Mouse (Mus musculus) cerebellum, postnatal 4 days (tissue): ENCODE results near the gene Svs3a.
"Not testable (repeated sequence)": the region's sequence is repeated elsewhere in the genome, so short reads cannot be mapped to it uniquely, and the experiment has no call there.

Experiments
- DNase-seq, 2 experiments: peaks; one replicate each; pipeline ENCODE4 v3.0.0; 2022; ENCODE audit warnings: low spot score in 2 of 2, mixed read lengths in 1 of 2

Gene Svs3a

DNA sequence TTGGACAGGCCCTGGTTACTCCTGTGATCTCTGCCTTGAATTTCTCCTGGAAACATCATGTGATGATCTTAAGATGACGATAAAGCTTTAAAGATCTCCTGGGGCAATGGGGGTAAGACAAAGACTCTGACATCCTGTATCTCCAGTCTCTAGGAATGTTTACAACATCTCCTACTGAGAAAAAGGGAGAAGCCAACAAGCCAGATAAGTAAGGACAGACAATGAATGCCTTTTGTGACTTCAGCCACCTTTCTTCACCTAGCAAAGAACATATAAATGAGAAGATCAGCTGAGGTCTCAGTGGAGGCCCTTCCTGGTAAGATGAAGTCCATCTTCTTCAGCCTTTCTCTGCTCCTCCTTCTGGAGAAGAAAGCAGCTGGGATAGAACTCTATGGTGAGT is at the start of gene Svs3a:
Gene Svs3a (plus strand): TSS at position 301 of the 400 bp plus-strand sequence.
- not testable (repeated sequence) for DNase-seq

- not testable (repeated sequence) for DNase-seq
Measured at GRCm38 (mm10) chr2:164256540-164256939, 32.5 kb upstream of the Svs3a start, which contains the start of gene Svs3b. Gene Svs3b, minus strand, starts transcription at chr2:164256640.

DNA sequence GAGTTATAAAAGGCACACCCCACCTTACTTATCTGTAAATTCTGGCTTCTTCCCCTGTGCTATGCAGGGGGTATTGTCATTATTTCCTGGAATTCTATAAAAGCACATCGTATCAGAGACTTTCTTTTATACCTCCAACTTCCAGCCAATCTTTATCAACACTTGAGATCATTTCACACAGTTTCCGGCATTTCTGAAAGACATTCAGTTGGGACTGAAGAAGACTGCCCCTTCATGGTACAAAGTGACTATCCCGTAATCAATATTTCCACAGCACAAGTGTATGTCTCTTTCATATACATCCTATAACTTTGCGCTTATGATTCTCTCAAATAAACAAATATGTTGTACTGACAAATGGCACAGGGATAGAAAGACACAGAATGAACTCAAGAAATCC is 10.7 kb upstream of the Svs3a start, which contains the start of gene Svs4:
Gene Svs4 (minus strand): TSS at position 101 of the 400 bp plus-strand sequence.
- DNase-seq = no peak

GRCm38 (mm10) chr2:164312599-164312998 is 23.5 kb downstream of the Svs3a start:
- DNase-seq = no peak

DNA sequence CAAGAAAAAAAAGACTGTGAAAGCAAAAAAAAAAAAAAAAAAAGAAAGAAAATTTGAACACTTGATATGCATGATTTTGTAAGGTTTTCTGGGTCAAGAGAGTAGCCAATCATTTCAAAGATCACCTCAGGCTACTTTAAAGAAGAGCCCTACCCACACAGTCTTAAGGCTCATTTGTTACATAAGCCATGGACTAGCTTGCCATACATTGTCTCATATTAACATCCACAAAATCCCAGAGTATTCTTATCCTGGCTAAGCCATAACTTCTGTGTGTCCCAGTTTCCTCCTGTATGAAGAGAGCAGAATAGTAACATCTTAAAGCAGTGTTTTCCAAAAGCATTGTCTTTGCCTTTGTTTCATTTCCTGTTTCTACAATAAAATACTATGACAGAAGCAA is 26.4 kb downstream of the Svs3a start:
- not testable (repeated sequence) for DNase-seq

DNA sequence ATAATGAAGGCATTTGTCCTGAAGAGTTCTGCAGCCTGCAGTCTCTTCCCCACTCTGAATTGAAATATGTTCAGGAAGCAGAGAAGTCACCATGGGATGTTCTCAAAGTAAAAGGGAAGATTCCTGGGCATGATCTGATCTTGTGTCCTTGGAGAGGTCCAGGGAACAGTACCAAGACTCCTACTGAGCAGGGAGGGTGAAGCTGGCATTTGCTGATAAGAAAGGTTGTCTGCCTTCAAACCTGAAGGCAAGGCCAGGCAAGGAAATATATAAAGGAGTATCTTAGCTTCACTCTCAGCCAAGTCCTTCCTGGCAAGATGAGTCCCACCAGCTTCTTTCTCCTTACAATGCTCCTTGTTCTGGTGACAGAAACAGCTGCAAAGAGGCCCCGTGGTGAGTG is 27.4 kb downstream of the Svs3a start, which contains the start of gene Svs6:
Gene Svs6 (plus strand): TSS at position 301 of the 400 bp plus-strand sequence.
- DNase-seq = not testable (repeated sequence)

- no peak for DNase-seq
Measured at GRCm38 (mm10) chr2:164320983-164321382, 31.9 kb downstream of the Svs3a start.

- DNase-seq = not testable (repeated sequence)
Measured at GRCm38 (mm10) chr2:164332440-164332839, 43.4 kb downstream of the Svs3a start, which contains the start of gene Svs5. Gene Svs5, plus strand, starts transcription at chr2:164332740.
